Mouse (Mus musculus) layer of hippocampus, adult 2 months (tissue): ENCODE measurements around the gene Avpi1. TPM values are rescaled to one million over a fixed set of nuclear protein-coding genes. Genes with fewer than 3 reads are reported as not detected.

Experiments used
- DNase-seq, 2 experiments: peaks; one replicate each; pipeline ENCODE4 v3.0.0; 2022; ENCODE audit warnings: low spot score in 2 of 2
- H3K27ac ChIP-seq: fragments of 200-600 bp; 2 replicates; pipeline ENCODE4 v1.8.1; 2022
- H3K4me3 ChIP-seq: fragments of 200-600 bp; 2 replicates; pipeline ENCODE4 v1.8.1; 2022; ENCODE audit warnings: mild to moderate bottlenecking
- CTCF ChIP-seq: fragments of 200-600 bp; conservative IDR thresholded peaks from 2 replicates; pipeline ENCODE4 v1.8.1; 2022; ENCODE audit warnings: antibody characterized with exemption, mild to moderate bottlenecking, moderate library complexity
- total RNA-seq, 2 experiments: library from RNA; stranded (reverse); gene quantifications; 2 replicates each; pipeline ENCODE4 v1.2.3; 2021

Gene Avpi1
- total RNA-seq, 2 experiments from 2014 or later: 18.0 to 20.7 TPM

GRCm38 (mm10) chr19:42080469-42080868, 48.4 kb downstream of the Avpi1 start:
- DNase-seq: no peak
- H3K4me3 ChIP-seq: no peak overlapping the region
- TF ChIP-seq CTCF: no peak
- no peak overlapping the region for H3K27ac ChIP-seq

- no peak for TF ChIP-seq CTCF
- Histone ChIP-seq H3K4me3 (no peak overlapping the region), H3K27ac (no peak overlapping the region)
- no peak for DNase-seq
Observed at GRCm38 (mm10) chr19:42079950-42080349, 48.9 kb downstream of the Avpi1 start.

- no peak for DNase-seq
- Histone ChIP-seq H3K27ac (no peak overlapping the region), H3K4me3 (no peak overlapping the region)
- no peak for TF ChIP-seq CTCF
Observed at GRCm38 (mm10) chr19:42079006-42079405, 49.9 kb downstream of the Avpi1 start.

GRCm38 (mm10) chr19:42078566-42078965, 50.3 kb downstream of the Avpi1 start:
- no peak for DNase-seq
- Histone ChIP-seq H3K27ac (no peak overlapping the region), H3K4me3 (no peak overlapping the region)
- TF ChIP-seq CTCF: no peak

GRCm38 (mm10) chr19:42075992-42076391, 52.9 kb downstream of the Avpi1 start:
- TF ChIP-seq CTCF: no peak

GRCm38 (mm10) chr19:42075051-42075450, 53.8 kb downstream of the Avpi1 start:
- no peak overlapping the region for H3K4me3 ChIP-seq
- no peak for TF ChIP-seq CTCF
- H3K27ac ChIP-seq: no peak overlapping the region
- no peak for DNase-seq

More at GRCm38 (mm10) chr19:42075992-42076391, 52.9 kb downstream of the Avpi1 start:
- DNase-seq: no peak
- no peak overlapping the region for H3K27ac ChIP-seq
- no peak overlapping the region for H3K4me3 ChIP-seq

Other genes with a start within 250 kb of the Avpi1 start
- gene Rrp12, start 232.9 kb downstream of the Avpi1 start, total RNA-seq: 10 to 100 TPM; 33.4 to 34.2 TPM
- gene Pgam1, start 217.1 kb downstream of the Avpi1 start, total RNA-seq: 100 to 1,000 TPM; 502 to 540 TPM
- 10 to 100 TPM; 27.6 to 35.4 TPM for gene Exosc1, start 195.6 kb downstream of the Avpi1 start, total RNA-seq
- gene Zdhhc16, start 195.6 kb downstream of the Avpi1 start, total RNA-seq: 10 to 100 TPM; 45.2 to 47.3 TPM
- 10 to 100 TPM; 30.9 to 39.2 TPM for gene Mms19, start 147.9 kb downstream of the Avpi1 start, total RNA-seq
- 10 to 100 TPM; 14.0 to 14.6 TPM for gene Ubtd1, start 147.3 kb downstream of the Avpi1 start, total RNA-seq
- not detected for gene Ankrd2, start 93.1 kb downstream of the Avpi1 start, total RNA-seq
- 1 to 10 TPM; 7.4 to 8.6 TPM for gene Hoga1, start 83.4 kb downstream of the Avpi1 start, total RNA-seq
- gene 4933411K16Rik, start 76.8 kb downstream of the Avpi1 start, total RNA-seq: 1 to 10 TPM; 1.6 to 1.9 TPM
- gene Morn4, start 42.7 kb downstream of the Avpi1 start, total RNA-seq: 10 to 100 TPM; 65.6 to 67.0 TPM
- gene Pi4k2a, start 38.6 kb downstream of the Avpi1 start, total RNA-seq: 10 to 100 TPM; 62.5 to 68.2 TPM
- 1 to 10 TPM; 7.0 to 8.3 TPM for gene Marveld1, start 18.3 kb upstream of the Avpi1 start, total RNA-seq
- gene Zfyve27, start 34.9 kb upstream of the Avpi1 start, total RNA-seq: 100 to 1,000 TPM in 1 of 2 experiments, 10 to 100 TPM in 1; 91.7 to 101 TPM
- gene Sfrp5, start 73.2 kb upstream of the Avpi1 start, total RNA-seq: under 1 TPM; 0.25 to 0.26 TPM
- 10 to 100 TPM; 61.3 to 64.6 TPM for gene Golga7b, start 118.5 kb upstream of the Avpi1 start, total RNA-seq